Mouse (Mus musculus) layer of hippocampus, adult 18-20 months (tissue): ENCODE results near the gene Nav2. TPM values are rescaled to one million over a fixed set of nuclear protein-coding genes. Genes with fewer than 3 reads are reported as not detected.

Experiments used
- DNase-seq, 2 experiments: peaks; one replicate each; pipeline ENCODE4 v3.0.0; 2022; ENCODE audit warnings: low spot score in 2 of 2
- total RNA-seq, 2 experiments: library from RNA; stranded (reverse); gene quantifications; 2 replicates each; pipeline ENCODE4 v1.2.3; 2021

Gene Nav2
- total RNA-seq, 2 experiments from 2014 or later = 66.2 to 73.7 TPM

GRCm38 (mm10) chr7:49497426-49497892, 588.9 kb downstream of the Nav2 start:
- no peak for DNase-seq

GRCm38 (mm10) chr7:49499598-49499997, 591.1 kb downstream of the Nav2 start:
- DNase-seq = no peak

- no peak for DNase-seq
These were observed 592.4 kb downstream of the Nav2 start for GRCm38 (mm10) chr7:49500916-49501315.

DNA sequence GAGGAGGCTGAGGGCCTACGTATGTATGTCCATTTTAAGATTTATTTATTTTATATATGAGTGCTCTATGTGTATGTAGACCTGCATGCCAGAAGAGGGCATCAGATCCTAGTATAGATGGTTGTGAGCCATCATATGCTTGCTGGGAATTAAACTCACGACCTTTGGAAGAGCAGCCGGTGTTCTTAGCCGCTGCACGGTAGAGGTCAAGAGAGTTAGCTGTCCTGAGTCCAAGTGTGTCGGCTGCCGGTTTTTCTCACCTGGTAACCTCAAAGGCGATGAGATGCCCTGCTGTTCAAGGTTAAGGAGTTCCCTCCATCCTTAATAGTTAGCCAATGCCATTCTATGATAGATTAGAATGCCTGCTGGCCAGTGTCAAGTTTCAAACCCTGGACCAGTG, 594.9 kb downstream of the Nav2 start:
- no peak for DNase-seq

GRCm38 (mm10) chr7:49503881-49504280, 595.4 kb downstream of the Nav2 start:
- no peak for DNase-seq

DNA sequence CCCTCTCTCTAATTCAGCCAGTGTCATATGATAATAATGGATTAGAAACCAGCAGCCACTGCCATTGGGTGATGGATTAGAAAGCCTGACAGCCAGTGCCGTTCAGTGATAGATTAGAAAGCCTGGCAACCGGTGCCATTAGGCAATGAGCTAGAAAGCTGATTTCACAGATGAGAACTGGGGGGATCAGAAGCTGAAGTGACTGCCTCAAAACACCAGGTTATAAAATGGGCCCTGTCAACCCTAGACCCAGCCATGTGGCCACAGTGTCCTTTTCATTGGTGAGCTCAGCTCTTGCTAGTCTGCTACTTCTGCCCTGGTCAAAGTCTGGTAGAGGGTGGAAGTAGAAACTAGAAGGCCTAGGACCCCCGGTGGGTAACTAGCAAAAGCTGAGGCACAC, 595.8 kb downstream of the Nav2 start:
- no peak for DNase-seq

- DNase-seq = no peak
These were observed 596.5 kb downstream of the Nav2 start for GRCm38 (mm10) chr7:49505024-49505423.

DNA sequence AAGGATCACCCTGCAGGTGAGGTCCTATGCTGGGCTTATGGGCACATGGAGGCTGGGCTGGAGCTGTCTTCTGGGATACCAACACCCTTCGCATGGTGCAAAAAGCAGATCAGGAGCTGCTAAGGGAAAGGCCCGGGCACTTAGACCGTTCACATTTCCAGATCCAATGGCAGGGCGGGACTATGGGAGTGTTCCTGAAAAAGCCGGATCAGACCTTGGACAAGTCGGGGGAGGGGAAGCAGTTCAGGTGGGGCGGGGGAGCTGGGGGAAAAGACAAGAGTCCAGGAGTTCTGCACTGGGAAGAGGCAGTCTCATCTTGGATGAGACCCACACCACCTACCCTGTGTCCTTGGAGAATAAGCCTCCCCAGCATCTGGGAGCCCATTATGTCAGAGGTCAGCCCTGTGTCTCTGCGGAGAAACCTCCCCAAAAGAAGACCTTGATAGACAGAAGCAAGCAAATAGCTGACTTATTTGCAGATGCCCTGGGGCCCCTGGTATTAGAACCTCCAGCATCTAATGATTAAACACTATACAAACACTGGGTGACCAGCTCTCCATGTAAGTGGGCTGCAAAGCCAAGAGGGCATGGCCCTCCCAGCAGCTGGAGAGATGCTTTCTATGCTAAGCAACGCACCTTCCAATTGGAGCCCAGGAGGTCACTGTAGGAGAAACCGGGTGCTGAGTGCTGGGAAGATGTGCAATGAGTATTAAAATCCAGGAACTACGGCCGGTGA, 597.7 kb downstream of the Nav2 start:
- DNase-seq = no peak

DNA sequence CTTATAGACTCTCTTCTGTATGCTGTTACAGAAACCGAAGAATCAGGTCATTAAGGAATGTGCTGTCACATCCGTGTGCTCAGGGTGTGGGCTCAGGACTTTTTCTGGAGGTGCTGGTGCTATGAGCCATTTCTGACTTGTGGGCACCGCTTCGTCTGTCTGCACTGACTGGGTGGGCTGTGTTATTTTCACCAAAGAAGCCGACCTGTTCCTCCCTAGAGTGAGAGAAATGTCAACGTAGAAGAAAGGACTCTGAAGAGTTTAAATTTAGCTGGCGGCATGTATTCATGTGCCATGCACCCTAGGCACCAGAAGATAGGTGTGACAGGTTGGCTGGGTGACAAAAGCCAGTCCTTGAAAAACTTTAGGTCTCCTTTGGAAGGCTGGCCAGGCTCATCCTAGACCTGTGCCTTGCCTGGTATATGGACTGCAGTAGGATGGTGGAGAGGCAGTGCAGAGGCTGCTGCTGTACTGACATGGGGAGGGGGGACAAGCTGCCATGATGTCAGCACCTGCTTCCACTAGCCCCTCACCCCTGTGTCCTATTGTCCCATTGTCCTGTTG, 599.5 kb downstream of the Nav2 start:
- DNase-seq = no peak

- no peak for DNase-seq
These were observed 603.4 kb downstream of the Nav2 start for GRCm38 (mm10) chr7:49511820-49512453.

- DNase-seq = no peak
These were observed 605.4 kb downstream of the Nav2 start for GRCm38 (mm10) chr7:49513763-49514437.

- no peak for DNase-seq
These were observed 606.5 kb downstream of the Nav2 start for GRCm38 (mm10) chr7:49515012-49515411.

DNA sequence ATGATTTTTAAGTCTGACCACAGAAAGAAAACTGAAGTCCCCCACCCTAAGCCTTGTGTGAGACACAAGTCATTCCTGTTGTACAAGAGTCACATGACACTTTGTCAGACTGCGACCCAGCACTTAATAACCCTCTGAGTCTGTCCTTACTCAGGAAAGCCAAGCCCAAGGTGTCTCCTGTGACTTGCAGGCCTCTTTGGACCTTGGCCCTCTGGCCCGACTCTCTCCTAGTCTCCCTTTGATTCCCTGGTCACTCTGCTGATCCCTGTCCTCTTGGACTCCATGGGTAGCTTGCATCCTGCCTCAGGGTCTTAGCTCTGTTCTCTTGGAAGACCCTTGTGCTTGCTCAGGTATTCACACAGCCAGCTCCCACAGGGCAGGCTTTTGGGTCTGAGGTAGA, 612.0 kb downstream of the Nav2 start:
- no peak for DNase-seq

- DNase-seq = no peak
These were observed 612.8 kb downstream of the Nav2 start for GRCm38 (mm10) chr7:49521349-49521748.

DNA sequence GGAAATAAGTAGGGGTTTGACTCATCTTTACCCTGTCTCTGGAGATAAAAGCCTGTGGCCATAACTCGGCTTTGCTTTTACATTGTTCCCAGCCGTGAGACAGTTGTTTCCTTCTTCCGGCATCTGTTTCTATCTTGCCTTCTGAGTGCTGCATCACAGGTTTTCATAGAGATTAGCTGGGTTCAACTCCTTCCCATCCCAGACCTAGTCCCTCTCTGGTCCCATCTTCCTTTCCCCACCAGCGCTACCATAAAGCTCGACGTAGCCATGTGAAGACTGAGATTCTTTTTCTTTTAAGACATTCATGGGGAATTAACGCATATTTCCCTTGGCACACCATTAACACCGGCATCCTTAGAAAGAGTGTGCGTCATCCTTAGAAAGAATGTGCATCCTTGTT, 613.5 kb downstream of the Nav2 start:
- no peak for DNase-seq

DNA sequence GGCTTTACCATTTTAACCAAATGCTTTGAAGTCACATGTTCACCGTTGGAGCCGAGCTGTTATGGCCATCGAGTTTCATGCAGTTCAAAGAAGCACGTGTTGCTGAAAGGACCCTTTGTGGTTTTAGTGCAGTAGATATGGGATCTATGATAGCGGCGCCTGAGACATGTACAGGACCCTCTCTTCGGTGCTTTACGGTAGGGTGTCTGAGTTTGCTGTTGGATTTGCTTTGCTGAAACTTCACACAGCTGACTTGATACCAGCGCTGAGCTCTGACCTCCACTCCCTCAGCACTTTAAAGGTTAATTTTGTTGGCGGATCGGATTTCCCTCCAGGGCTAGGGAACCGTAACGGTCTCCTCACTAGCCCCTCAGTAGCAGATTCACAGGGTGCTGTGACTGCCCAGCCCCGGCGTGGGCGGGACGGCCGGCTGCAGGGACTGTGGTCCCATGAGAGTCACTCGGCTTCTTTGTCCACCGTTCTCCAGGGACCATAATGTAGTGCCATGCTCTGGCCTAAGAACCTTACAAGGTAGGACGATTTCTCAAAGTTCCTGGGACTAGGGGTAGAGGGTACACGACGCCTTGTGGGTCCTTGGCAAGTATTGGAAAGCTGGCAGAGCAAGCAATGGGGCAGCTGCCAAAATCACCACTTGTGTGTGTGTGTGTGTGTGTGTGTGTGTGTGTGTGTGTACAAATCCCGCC, 614.0 kb downstream of the Nav2 start:
- DNase-seq = no peak

GRCm38 (mm10) chr7:49523115-49523445, 614.6 kb downstream of the Nav2 start:
- no peak for DNase-seq

GRCm38 (mm10) chr7:49523729-49524128, 615.2 kb downstream of the Nav2 start:
- peak in 1 of 2 experiments; percentile 25 for DNase-seq

DNA sequence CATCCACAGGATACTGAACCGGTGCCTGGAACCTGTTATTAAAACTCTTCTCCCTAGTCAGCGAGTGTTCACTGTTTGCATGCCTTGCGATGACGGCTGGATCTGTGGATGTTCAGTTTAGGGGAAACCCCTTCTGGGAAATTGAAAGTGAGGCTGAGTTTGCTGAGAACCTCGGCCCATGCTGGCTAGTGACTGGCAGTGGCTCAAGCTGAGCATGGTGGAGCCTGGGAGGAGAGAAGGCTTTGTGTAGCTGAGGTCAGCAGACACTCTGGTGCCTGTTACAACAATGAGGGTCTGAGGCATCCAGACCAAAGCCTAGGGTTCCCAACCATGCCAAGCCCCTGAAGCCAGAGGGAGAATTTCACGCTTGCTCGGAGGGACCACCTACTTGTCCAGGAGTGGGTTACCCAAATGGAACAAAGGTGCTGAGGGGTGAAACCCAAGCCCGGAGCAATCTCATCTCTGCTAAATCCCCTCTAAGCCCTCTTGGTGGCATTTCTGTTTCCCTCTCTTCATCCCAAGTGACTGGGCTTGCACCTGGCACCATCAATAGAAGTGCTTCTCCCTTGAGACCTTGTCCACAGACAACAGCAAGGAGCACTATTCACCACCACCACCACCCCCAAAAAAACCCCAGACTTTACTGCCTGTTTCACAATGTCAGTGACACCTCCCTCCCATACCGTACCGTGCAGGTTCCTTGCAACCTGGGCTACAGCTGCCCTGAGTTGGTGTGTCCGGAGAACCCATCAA, 617.0 kb downstream of the Nav2 start:
- no peak for DNase-seq

- no peak for DNase-seq
These were observed 617.6 kb downstream of the Nav2 start for GRCm38 (mm10) chr7:49526101-49526499.

DNA sequence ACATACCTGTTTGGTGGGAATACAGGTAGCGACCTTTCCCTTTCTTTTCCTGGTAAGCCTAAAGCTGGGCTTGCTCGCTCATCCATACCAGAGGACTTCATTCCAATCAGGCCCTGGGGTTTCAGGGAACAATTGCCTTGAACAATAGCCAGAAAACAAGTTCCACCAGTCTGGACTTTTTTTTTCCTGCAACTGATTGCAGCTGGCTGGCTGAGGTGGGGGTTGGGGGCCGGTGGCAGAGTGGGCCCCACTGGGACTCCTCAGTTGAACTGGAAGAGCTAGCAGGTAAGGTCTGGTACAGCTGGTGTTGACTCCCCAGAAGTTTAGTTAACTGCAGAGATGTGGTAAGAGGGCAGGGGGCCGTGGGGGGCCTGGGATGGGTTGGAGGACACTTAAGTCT, 619.0 kb downstream of the Nav2 start:
- no peak for DNase-seq
